Mouse (Mus musculus) liver, postnatal 0 days (tissue): ENCODE results near the gene 2310022A10Rik. TPM values are rescaled to one million over a fixed set of nuclear protein-coding genes. Genes with fewer than 3 reads are reported as not detected.
A peak's percentile ranks its signal among the peaks of the same experiment; 100 is the strongest.

ENCODE experiments used
- ATAC-seq: fragments of 200-750 bp; cut with Nextera tagmentation; 2 replicates; pipeline ENCODE4 v1.8.0; 2017; ENCODE audit warnings: mild to moderate bottlenecking, moderate library complexity
- DNase-seq: peaks from one replicate; pipeline ENCODE4 v3.0.0-alpha.2; 2016
- H3K27ac ChIP-seq: fragments of 300-500 bp; sonication (generic); 2 replicates; pipeline ENCODE4 v1.5.1; 2014; ENCODE audit warnings: antibody characterized with exemption, moderate library complexity, mild to moderate bottlenecking, low read depth
- H3K27me3 ChIP-seq: fragments of 300-500 bp; sonication (generic); 2 replicates; pipeline ENCODE4 v1.6.1; 2014; ENCODE audit warnings: low read length, control low read depth, mixed read lengths; ENCODE audit not compliant: insufficient read depth
- H3K36me3 ChIP-seq: fragments of 300-500 bp; sonication (generic); replicated peaks from 2 replicates; pipeline ENCODE4 v1.6.1; 2014; ENCODE audit warnings: mild to moderate bottlenecking, control low read depth, low read length, moderate library complexity, mixed read lengths; ENCODE audit not compliant: insufficient read depth
- H3K4me1 ChIP-seq: fragments of 300-500 bp; sonication (generic); 2 replicates; pipeline ENCODE4 v1.6.1; 2014; ENCODE audit warnings: antibody characterized with exemption, mild to moderate bottlenecking, control low read depth; ENCODE audit not compliant: insufficient read depth
- H3K4me2 ChIP-seq: fragments of 300-500 bp; sonication (generic); 2 replicates; pipeline ENCODE4 v1.6.1; 2014; ENCODE audit warnings: low read depth, mild to moderate bottlenecking, low read length, moderate library complexity, mixed read lengths
- H3K4me3 ChIP-seq: fragments of 300-500 bp; sonication (generic); 2 replicates; pipeline ENCODE4 v1.5.1; 2014; ENCODE audit warnings: low read depth, low read length
- H3K9ac ChIP-seq: fragments of 300-500 bp; sonication (generic); replicated peaks from 2 replicates; pipeline ENCODE4 v1.6.1; 2014; ENCODE audit warnings: mild to moderate bottlenecking, moderate library complexity
- H3K9me3 ChIP-seq: fragments of 300-500 bp; sonication (generic); 2 replicates; pipeline ENCODE4 v1.6.1; 2016; ENCODE audit warnings: mild to moderate bottlenecking, control low read depth, low read length, mixed read lengths
- CTCF ChIP-seq: sonication (generic); IDR thresholded peaks from 2 replicates; pipeline ENCODE4 v1.5.1; 2016; ENCODE audit warnings: antibody characterized with exemption, low read depth
- EP300 ChIP-seq: IDR thresholded peaks from 2 replicates; pipeline ENCODE4 v1.6.1; 2016; ENCODE audit warnings: antibody characterized with exemption, low read depth, mild to moderate bottlenecking
- WGBS: fragments of 180-500 bp; shearing (Covaris S2); extraction: QIAGEN DNeasy Blood & Tissue Kit; methylation state at CpG from one replicate; pipeline ENCODE4 v1.1.7; 2014; ENCODE audit not compliant: insufficient replicate concordance; 5-methylcytosine and 5-hydroxymethylcytosine counted together
- polyA plus RNA-seq: library from polyadenylated mRNA; unstranded; fragments of >200 nt; fragmentation: Nextera tagmentation; extraction: Ambion mirVana; gene quantifications from 2 replicates; pipeline ENCODE4 v1.2.1, GENCODE M21; 2015

Gene 2310022A10Rik
- polyA plus RNA-seq, 1 experiment from 2014 or later = 8.6 TPM

- no peak overlapping the region for H3K4me2 ChIP-seq
- no peak for TF ChIP-seq CTCF
- no peak for TF ChIP-seq EP300
- H3K9me3 ChIP-seq = 0 out of 2 replicates have a peak, but pooled peaks cover 2% of the 10 kb centered on the region
- no peak overlapping the region for H3K4me3 ChIP-seq
- H3K4me1 ChIP-seq = no peaks in the 10 kb centered on the region
- DNase-seq = no peak
- H3K36me3 ChIP-seq = no peaks in the 10 kb centered on the region
- no peak overlapping the region for H3K27ac ChIP-seq
- H3K9ac ChIP-seq = no peak overlapping the region
- H3K27me3 ChIP-seq = no peaks in the 10 kb centered on the region
- ATAC-seq = no peak
- 77% methylated on average over 9 of the region's 9 CpGs for WGBS
Measured at GRCm38 (mm10) chr7:27514961-27515360, 38.1 kb upstream of the 2310022A10Rik start.

- Histone ChIP-seq H3K27ac (no peak overlapping the region), H3K4me2 (no peak overlapping the region), H3K4me1 (no peaks in the 10 kb centered on the region), H3K27me3 (no peaks in the 10 kb centered on the region), H3K36me3 (no peaks in the 10 kb centered on the region), H3K4me3 (no peak overlapping the region), H3K9ac (no peak overlapping the region), H3K9me3 (0 out of 2 replicates have a peak, but pooled peaks cover 2% of the 10 kb centered on the region)
- DNase-seq (no peak), ATAC-seq (no peak)
- TF ChIP-seq CTCF = no peak
- no peak for TF ChIP-seq EP300
- 73% methylated on average over 9 of the region's 9 CpGs for WGBS
Measured at GRCm38 (mm10) chr7:27518314-27518713, 34.7 kb upstream of the 2310022A10Rik start.

- TF ChIP-seq EP300 (no peak), CTCF (peak; percentile 44)
- no peak overlapping the region for H3K4me2 ChIP-seq
- no peaks in the 10 kb centered on the region for H3K27me3 ChIP-seq
- DNase-seq = no peak
- H3K4me3 ChIP-seq = no peak overlapping the region
- no peak for ATAC-seq
- H3K36me3 ChIP-seq = no peaks in the 10 kb centered on the region
- H3K4me1 ChIP-seq = no peaks in the 10 kb centered on the region
- H3K9ac ChIP-seq = no peak overlapping the region
- H3K27ac ChIP-seq = no peak overlapping the region
- H3K9me3 ChIP-seq = 0 out of 2 replicates have a peak, but pooled peaks cover 2% of the 10 kb centered on the region
Measured at GRCm38 (mm10) chr7:27520104-27520503, 32.9 kb upstream of the 2310022A10Rik start.

GRCm38 (mm10) chr7:27520599-27520998 is 32.4 kb upstream of the 2310022A10Rik start:
- Histone ChIP-seq H3K9me3 (0 out of 2 replicates have a peak, but pooled peaks cover 2% of the 10 kb centered on the region), H3K27me3 (no peaks in the 10 kb centered on the region), H3K36me3 (no peaks in the 10 kb centered on the region), H3K4me1 (peaks cover 2% of the 10 kb centered on the region), H3K27ac (no peak overlapping the region), H3K9ac (no peak overlapping the region), H3K4me2 (no peak overlapping the region), H3K4me3 (no peak overlapping the region)
- no peak for DNase-seq
- no peak for TF ChIP-seq CTCF
- ATAC-seq = no peak
- 63% methylated on average over 1 of the region's 1 CpGs for WGBS

- WGBS = 66% methylated on average over 5 of the region's 5 CpGs
- TF ChIP-seq EP300 (no peak), CTCF (no peak)
- Histone ChIP-seq H3K4me1 (peaks cover 9% of the 10 kb centered on the region), H3K36me3 (no peaks in the 10 kb centered on the region), H3K27ac (no peak within 1 kb of the TSS), H3K9ac (no peak within 1 kb of the TSS), H3K27me3 (no peaks in the 10 kb centered on the region), H3K4me2 (no peak within 1 kb of the TSS), H3K4me3 (no peak within 1 kb of the TSS), H3K9me3 (0 out of 2 replicates have a peak, but pooled peaks cover 2% of the 10 kb centered on the region)
- ATAC-seq (no peak), DNase-seq (no peak)
Measured at GRCm38 (mm10) chr7:27522967-27523366, 30.1 kb upstream of the 2310022A10Rik start, which contains the start of gene Hipk4. Gene Hipk4 (plus strand): TSS chr7:27523267.

- no peak overlapping the region for H3K27ac ChIP-seq
- ATAC-seq (no peak), DNase-seq (no peak)
- no peaks in the 10 kb centered on the region for H3K27me3 ChIP-seq
- H3K9ac ChIP-seq = no peak overlapping the region
- H3K4me3 ChIP-seq = no peak overlapping the region
- H3K36me3 ChIP-seq = no peaks in the 10 kb centered on the region
- H3K9me3 ChIP-seq = 0 out of 2 replicates have a peak, but pooled peaks cover 2% of the 10 kb centered on the region
- WGBS = 90% methylated on average over 13 of the region's 13 CpGs
- no peak overlapping the region for H3K4me2 ChIP-seq
- H3K4me1 ChIP-seq = peaks cover 9% of the 10 kb centered on the region
- TF ChIP-seq EP300 = no peak
- no peak for TF ChIP-seq CTCF
Measured at GRCm38 (mm10) chr7:27523805-27524204, 29.2 kb upstream of the 2310022A10Rik start.
